Mouse (Mus musculus): ENCODE data around the gene Ankrd61. TPM values are rescaled to one million over a fixed set of nuclear protein-coding genes. Genes with fewer than 3 reads are reported as not detected.

The Ankrd61 gene
- polyA plus RNA-seq (2012) = 0.03 and 0.11 TPM in 2 replicates

- TF ChIP-seq GATA1 (IDR thresholded peaks at IDR 0.05; ENCODE audit: low read length) = no peak
Observed at GRCm38 (mm10) chr5:143897635-143898330, at the start of gene Ankrd61. Gene Ankrd61 (minus strand): TSS chr5:143897685.

GRCm38 (mm10) chr5:143943231-143944125, 46.0 kb upstream of the Ankrd61 start:
- TF ChIP-seq GATA1 (IDR thresholded peaks at IDR 0.05; ENCODE audit: low read length) = no peak

- no peak for TF ChIP-seq GATA1 (IDR thresholded peaks at IDR 0.05; ENCODE audit: low read length)
Observed at GRCm38 (mm10) chr5:143941588-143941987, 44.1 kb upstream of the Ankrd61 start.

- TF ChIP-seq GATA1 (IDR thresholded peaks at IDR 0.05; ENCODE audit: low read length) = no peak
Observed at GRCm38 (mm10) chr5:143936156-143936555, 38.7 kb upstream of the Ankrd61 start.

- no peak for TF ChIP-seq GATA1 (IDR thresholded peaks at IDR 0.05; ENCODE audit: low read length)
Observed at GRCm38 (mm10) chr5:143933875-143934274, 36.4 kb upstream of the Ankrd61 start.

GRCm38 (mm10) chr5:143933414-143933813, 35.9 kb upstream of the Ankrd61 start:
- no peak for TF ChIP-seq GATA1 (IDR thresholded peaks at IDR 0.05; ENCODE audit: low read length)

GRCm38 (mm10) chr5:143932831-143933230, 35.3 kb upstream of the Ankrd61 start, which contains the start of gene Rsph10b:
Gene Rsph10b (plus strand): TSS chr5:143933035.
- TF ChIP-seq GATA1 (IDR thresholded peaks at IDR 0.05; ENCODE audit: low read length) = no peak

GRCm38 (mm10) chr5:143931863-143932580, 34.5 kb upstream of the Ankrd61 start:
- no peak for TF ChIP-seq GATA1 (IDR thresholded peaks at IDR 0.05; ENCODE audit: low read length)

- TF ChIP-seq GATA1 (IDR thresholded peaks at IDR 0.05; ENCODE audit: low read length) = no peak
Observed at GRCm38 (mm10) chr5:143930656-143931055, 33.2 kb upstream of the Ankrd61 start.

- no peak for TF ChIP-seq GATA1 (IDR thresholded peaks at IDR 0.05; ENCODE audit: low read length)
Observed at GRCm38 (mm10) chr5:143929291-143929690, 31.8 kb upstream of the Ankrd61 start.

GRCm38 (mm10) chr5:143927875-143928274, 30.4 kb upstream of the Ankrd61 start, which contains the start of gene Gm42421:
Gene Gm42421 (plus strand): TSS chr5:143928175.
- TF ChIP-seq GATA1 (IDR thresholded peaks at IDR 0.05; ENCODE audit: low read length) = no peak

GRCm38 (mm10) chr5:143924781-143925452, 27.4 kb upstream of the Ankrd61 start:
- no peak for TF ChIP-seq GATA1 (IDR thresholded peaks at IDR 0.05; ENCODE audit: low read length)

GRCm38 (mm10) chr5:143918120-143918519, 20.6 kb upstream of the Ankrd61 start:
- no peak for TF ChIP-seq GATA1 (IDR thresholded peaks at IDR 0.05; ENCODE audit: low read length)

GRCm38 (mm10) chr5:143917418-143917817, 19.9 kb upstream of the Ankrd61 start:
- TF ChIP-seq GATA1 (IDR thresholded peaks at IDR 0.05; ENCODE audit: low read length) = no peak

GRCm38 (mm10) chr5:143916221-143916620, 18.7 kb upstream of the Ankrd61 start:
- TF ChIP-seq GATA1 (IDR thresholded peaks at IDR 0.05; ENCODE audit: low read length) = no peak
